In the genomic region with DNA sequence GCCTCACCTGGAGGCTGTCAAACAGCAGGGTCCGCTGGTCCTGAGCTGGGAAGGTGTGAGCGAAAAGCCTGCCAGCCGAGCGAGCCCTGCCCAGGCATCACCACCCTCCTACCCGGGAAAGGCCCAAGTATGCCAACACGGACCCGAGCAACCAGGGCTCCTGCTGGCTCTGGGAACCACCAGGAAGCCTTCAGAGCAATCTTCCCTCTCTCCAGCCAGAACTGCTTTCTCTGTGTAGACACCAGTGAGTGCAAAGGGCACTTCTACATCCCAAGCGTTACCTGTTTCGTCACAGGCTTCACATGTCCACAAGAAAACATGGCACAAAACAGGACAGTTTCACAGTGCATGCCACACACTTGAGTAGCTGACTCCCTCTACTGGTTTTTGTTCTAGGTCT, we compare ENCODE assay signal across 28 mouse cellular contexts.
DNase-seq lines count a peak whose midpoint lies in the region; ATAC-seq lines count a peak whose summit lies in the region.
"Had no signal": no experiment of that assay in that cellular context is flagged by ENCODE, and none has a peak within 500 bp of the region (broad histone marks: within the 10 kb centered on the region; RNA-seq: fewer than 3 reads in every experiment).

No protein-coding gene starts in this region.

- DNase-seq in cerebellum, adult 9-10 months, result peak; percentile 17
- no peak for DNase-seq in cerebellum, adult 8-10 months
- peak; percentile 40 for DNase-seq in testis, postnatal 10 days (ENCODE audit: low spot score)
- DNase-seq in testis, postnatal 14 days (ENCODE audit: low spot score), result no peak
- DNase-seq in gastrocnemius, postnatal 14 days, result no peak
- DNase-seq: adrenal gland, postnatal 10 days; adrenal gland, postnatal 36 days; cerebellum, adult 18-20 months; cerebellum, postnatal 10 days; cerebellum, postnatal 36 days; embryo, embryonic 11 days; gastrocnemius, postnatal 10 days; heart, adult 18-20 months; heart, postnatal 10 days; heart, postnatal 36 days had no signal

- H3K4me2 ChIP-seq in intestine, embryonic 16.5 days (ENCODE audit: low read depth, low read length), result no peak overlapping the region
- no peak overlapping the region for H3K4me2 ChIP-seq in intestine, embryonic 15.5 days (replicated peaks)
- H3K4me2 ChIP-seq: embryonic facial prominence, embryonic 13.5 days; forebrain, embryonic 12.5 days; forebrain, embryonic 15.5 days; heart, embryonic 12.5 days; heart, embryonic 15.5 days; hindbrain, embryonic 13.5 days had no signal

- no peaks in the 10 kb centered on the region for H3K27me3 ChIP-seq in intestine, embryonic 16.5 days (replicated peaks; ENCODE audit: control insufficient read depth, insufficient read depth, low read length)
- no peaks in the 10 kb centered on the region for H3K27me3 ChIP-seq in intestine, embryonic 15.5 days (replicated peaks)
- H3K27me3 ChIP-seq: embryonic facial prominence, embryonic 13.5 days; forebrain, embryonic 12.5 days; forebrain, embryonic 15.5 days; heart, embryonic 12.5 days; heart, embryonic 15.5 days; hindbrain, embryonic 13.5 days had no signal

- no peaks in the 10 kb centered on the region for H3K9me3 ChIP-seq in intestine, embryonic 16.5 days (ENCODE audit: control insufficient read depth, low read length)
- H3K9me3 ChIP-seq in intestine, embryonic 15.5 days, result no peaks in the 10 kb centered on the region
- H3K9me3 ChIP-seq: embryonic facial prominence, embryonic 10.5 days; embryonic facial prominence, embryonic 13.5 days; forebrain, embryonic 12.5 days; forebrain, embryonic 15.5 days; heart, embryonic 12.5 days; heart, embryonic 15.5 days; hindbrain, embryonic 10.5 days; hindbrain, embryonic 13.5 days had no signal

- intact Hi-C loops in gastrocnemius, postnatal 14 days (cut with DNase I; ENCODE audit: low total_unique reads), result no loop called here

- H3K4me1 ChIP-seq in intestine, embryonic 16.5 days (ENCODE audit: control insufficient read depth, insufficient read depth, low read length), result peaks cover 14% of the 10 kb centered on the region; the same call in 1 of the 2 replicates
- peaks cover 2% of the 10 kb centered on the region; the same call in 1 of the 2 replicates for H3K4me1 ChIP-seq in intestine, embryonic 15.5 days (replicated peaks)

- H3K4me3 ChIP-seq in intestine, embryonic 16.5 days (ENCODE audit: low read length), result no peak overlapping the region
- H3K4me3 ChIP-seq in intestine, embryonic 15.5 days (replicated peaks), result no peak overlapping the region
- H3K4me3 ChIP-seq: embryonic facial prominence, embryonic 10.5 days; embryonic facial prominence, embryonic 13.5 days; erythroblast, embryonic 14.5 days; forebrain, embryonic 12.5 days; forebrain, embryonic 15.5 days; heart, embryonic 12.5 days; heart, embryonic 15.5 days; hindbrain, embryonic 10.5 days; hindbrain, embryonic 13.5 days had no signal

- H3K9ac ChIP-seq in intestine, embryonic 16.5 days (ENCODE audit: low read depth, low read length), result no peak overlapping the region
- no peak overlapping the region for H3K9ac ChIP-seq in intestine, embryonic 15.5 days
- H3K9ac ChIP-seq: embryonic facial prominence, embryonic 13.5 days; forebrain, embryonic 12.5 days; forebrain, embryonic 15.5 days; heart, embryonic 12.5 days; heart, embryonic 15.5 days; hindbrain, embryonic 13.5 days had no signal

- 0 out of 2 replicates have a peak overlapping the region, but pooled peaks have one; percentile 13 for H3K27ac ChIP-seq in intestine, embryonic 16.5 days (ENCODE audit: low read length)
- H3K27ac ChIP-seq in intestine, embryonic 15.5 days, result no peak overlapping the region
- H3K27ac ChIP-seq: embryonic facial prominence, embryonic 10.5 days; embryonic facial prominence, embryonic 13.5 days; forebrain, embryonic 12.5 days; forebrain, embryonic 15.5 days; heart, embryonic 15.5 days; hindbrain, embryonic 10.5 days had no signal

- 68% methylated on average over 9 of the region's 9 CpGs for WGBS in intestine, embryonic 16.5 days
- WGBS in intestine, embryonic 15.5 days, result 73% methylated on average over 9 of the region's 9 CpGs

- peak; percentile 38; the same call in 1 of the 2 replicates for ATAC-seq in intestine, embryonic 16.5 days
- ATAC-seq in intestine, embryonic 15.5 days, result no peak
- ATAC-seq: activated CD4-positive, CD25-positive, alpha-beta regulatory T cell, adult 4 months; forebrain, embryonic 15.5 days; hindbrain, embryonic 16.5 days had no signal

- H3K36me3 ChIP-seq in intestine, embryonic 16.5 days (ENCODE audit: control insufficient read depth, insufficient read depth, low read length), result no peaks in the 10 kb centered on the region
- no peaks in the 10 kb centered on the region for H3K36me3 ChIP-seq in intestine, embryonic 15.5 days

Comparison
In these comparisons a context has a peak if more than half of its experiments do, and no peak if none do; other contexts are left out.
1. DNase-seq: peak in cerebellum, adult 9-10 months (single experiment) and testis, postnatal 10 days (single experiment); none in cerebellum, adult 8-10 months (single experiment), testis, postnatal 14 days (single experiment) and gastrocnemius, postnatal 14 days (single experiment).